Comparison of ENCODE assay signal across 9 mouse cellular contexts in genomic region chr13:41113940-41114339, GRCm38 (mm10). TPM values are rescaled to one million over a fixed set of nuclear protein-coding genes. Genes with fewer than 3 reads are reported as not detected.
DNase-seq lines count a peak whose midpoint lies in the region; ATAC-seq lines count a peak whose summit lies in the region.
"Had no signal": no experiment of that assay in that cellular context is flagged by ENCODE, and none has a peak within 500 bp of the region (broad histone marks: within the 10 kb centered on the region; RNA-seq: fewer than 3 reads in every experiment).

TSS of gene Sycp2l (plus strand) at chr13:41114307.

- H3K36me3 ChIP-seq in liver, embryonic 11.5 days (ENCODE audit: control insufficient read depth, insufficient read depth, low read length) = no peaks in the 10 kb centered on the region
- H3K36me3 ChIP-seq in forebrain, embryonic 12.5 days (replicated peaks) = no peaks in the 10 kb centered on the region
- H3K36me3 ChIP-seq in neural tube, embryonic 13.5 days = no peaks in the 10 kb centered on the region

- DNase-seq in liver, embryonic 11.5 days (ENCODE audit: low spot score) = no peak
- DNase-seq in liver = no peak
- DNase-seq in kidney, postnatal 14 days = peak; percentile 2
- DNase-seq in urinary bladder, postnatal 4 days (ENCODE audit: low spot score in 2 of 2) = no peak
- DNase-seq in thymus, postnatal 36 days = no peak

- peak within 1 kb of the TSS; percentile 31 for H3K4me2 ChIP-seq in liver, embryonic 11.5 days
- peak within 1 kb of the TSS; percentile 37 for H3K4me2 ChIP-seq in forebrain, embryonic 12.5 days
- H3K4me2 ChIP-seq in neural tube, embryonic 13.5 days = peak within 1 kb of the TSS; percentile 24

- 0 out of 2 replicates have a peak within 1 kb of the TSS, but pooled peaks have one; percentile 1 for H3K4me3 ChIP-seq in liver, embryonic 11.5 days (ENCODE audit: low read depth, low read length)
- peak within 1 kb of the TSS; percentile 1; the same call in 1 of the 2 replicates for H3K4me3 ChIP-seq in forebrain, embryonic 12.5 days (replicated peaks)
- H3K4me3 ChIP-seq in neural tube, embryonic 13.5 days = no peak within 1 kb of the TSS
- H3K4me3 ChIP-seq: layer of hippocampus, adult 2 months had no signal

- no peak for ATAC-seq in liver, embryonic 11.5 days (replicated peaks; ENCODE audit: low FRiP score)
- ATAC-seq in forebrain, embryonic 12.5 days (ENCODE audit: low FRiP score) = no peak
- ATAC-seq in neural tube, embryonic 13.5 days (ENCODE audit: low read depth) = no peak

- H3K9ac ChIP-seq in liver, embryonic 11.5 days (ENCODE audit: low read depth, low read length) = no peak within 1 kb of the TSS
- H3K9ac ChIP-seq in forebrain, embryonic 12.5 days = no peak within 1 kb of the TSS
- no peak within 1 kb of the TSS for H3K9ac ChIP-seq in neural tube, embryonic 13.5 days

- H3K27me3 ChIP-seq in liver, embryonic 11.5 days (replicated peaks; ENCODE audit: control insufficient read depth, insufficient read depth, low read length) = peaks cover 16% of the 10 kb centered on the region
- peaks cover 19% of the 10 kb centered on the region for H3K27me3 ChIP-seq in forebrain, embryonic 12.5 days
- peaks cover 35% of the 10 kb centered on the region for H3K27me3 ChIP-seq in neural tube, embryonic 13.5 days

- no peaks in the 10 kb centered on the region for H3K9me3 ChIP-seq in liver, embryonic 11.5 days (ENCODE audit: control insufficient read depth, low read length)
- no peaks in the 10 kb centered on the region for H3K9me3 ChIP-seq in forebrain, embryonic 12.5 days
- H3K9me3 ChIP-seq in neural tube, embryonic 13.5 days = no peaks in the 10 kb centered on the region

- 34% methylated on average over 14 of the region's 14 CpGs for WGBS in liver, embryonic 11.5 days
- 33% methylated on average over 14 of the region's 14 CpGs for WGBS in forebrain, embryonic 12.5 days
- 28% methylated on average over 14 of the region's 14 CpGs for WGBS in neural tube, embryonic 13.5 days

- no peaks in the 10 kb centered on the region for H3K4me1 ChIP-seq in liver, embryonic 11.5 days (replicated peaks; ENCODE audit: control insufficient read depth, insufficient read depth, low read length)
- 0 out of 2 replicates have a peak, but pooled peaks cover 2% of the 10 kb centered on the region for H3K4me1 ChIP-seq in forebrain, embryonic 12.5 days
- H3K4me1 ChIP-seq in neural tube, embryonic 13.5 days (replicated peaks) = no peaks in the 10 kb centered on the region

- no peak within 1 kb of the TSS for H3K27ac ChIP-seq in liver, embryonic 11.5 days (ENCODE audit: low read depth, low read length)
- H3K27ac ChIP-seq in forebrain, embryonic 12.5 days = no peak within 1 kb of the TSS
- no peak within 1 kb of the TSS for H3K27ac ChIP-seq in neural tube, embryonic 13.5 days (replicated peaks)
- H3K27ac ChIP-seq: layer of hippocampus, adult 2 months had no signal

RNA-seq across cellular contexts. Expression of gene Sycp2l, which starts in this region (rescaled TPM):
- not detected in 2 replicates for polyA plus RNA-seq in liver, embryonic 11.5 days (2014; fragmentation: Nextera tagmentation; extraction: Ambion mirVana)
- polyA plus RNA-seq in forebrain, embryonic 12.5 days (2016; fragmentation: Nextera tagmentation; extraction: Ambion mirVana) = not detected in 2 replicates
- polyA plus RNA-seq in neural tube, embryonic 13.5 days (2015; fragmentation: Nextera tagmentation; extraction: Ambion mirVana) = not detected in 2 replicates
- polyA plus RNA-seq: brain, embryonic 14.5 days had no signal
